Mouse (Mus musculus): ENCODE data around the gene Gm47969. TPM values are rescaled to one million over a fixed set of nuclear protein-coding genes. Genes with fewer than 3 reads are reported as not detected.

Gm47969 gene
- polyA plus RNA-seq (2015; fragmentation: Illumina TruSeq; extraction: RNeasy Lipid Tissue Mini Kit (QIAGEN cat#74804); ENCODE audit: insufficient read depth, low replicate concordance) = not detected

GRCm38 (mm10) chr1:83044882-83045427 lies at the start of gene Gm47969:
Gm47969 (plus strand) TSS chr1:83044932.

GRCm38 (mm10) chr1:83000306-83000705 lies 44.4 kb upstream of the Gm47969 start, which contains the start of gene Gm47959:
Gm47959 (plus strand) TSS chr1:83000548.

GRCm38 (mm10) chr1:83038109-83038672 lies 6.5 kb upstream of the Gm47969 start, which contains the start of gene Slc19a3:
Slc19a3 (minus strand) TSS chr1:83038448.

GRCm38 (mm10) chr1:83042380-83042779 lies 2.4 kb upstream of the Gm47969 start, which contains the start of gene Krtap28-10:
Krtap28-10 (minus strand) TSS chr1:83042480.

GRCm38 (mm10) chr1:83059278-83059677 lies 14.5 kb downstream of the Gm47969 start, which contains the start of gene A030005K14Rik:
A030005K14Rik (minus strand) TSS chr1:83059378.

GRCm38 (mm10) chr1:83060643-83061042 lies 15.9 kb downstream of the Gm47969 start, which contains the start of gene Krtap28-13:
Krtap28-13 (plus strand) TSS chr1:83060930.

Other genes starting within 250 kb of the Gm47969 start
- gene Agfg1, start 205.4 kb upstream of the Gm47969 start, polyA plus RNA-seq (2015; fragmentation: Illumina TruSeq; extraction: RNeasy Lipid Tissue Mini Kit (QIAGEN cat#74804); ENCODE audit: insufficient read depth, low replicate concordance) = 64.2 TPM
- 0.88 TPM for gene A030005L19Rik, start 131.6 kb upstream of the Gm47969 start, polyA plus RNA-seq (2015; fragmentation: Illumina TruSeq; extraction: RNeasy Lipid Tissue Mini Kit (QIAGEN cat#74804); ENCODE audit: insufficient read depth, low replicate concordance)
- not detected for gene A030014E15Rik, start 120.0 kb upstream of the Gm47969 start, polyA plus RNA-seq (2015; fragmentation: Illumina TruSeq; extraction: RNeasy Lipid Tissue Mini Kit (QIAGEN cat#74804); ENCODE audit: insufficient read depth, low replicate concordance)
- gene Gm6217, start 113.5 kb upstream of the Gm47969 start, polyA plus RNA-seq (2015; fragmentation: Illumina TruSeq; extraction: RNeasy Lipid Tissue Mini Kit (QIAGEN cat#74804); ENCODE audit: insufficient read depth, low replicate concordance) = not detected
- not detected for gene A030003K21Rik, start 101.5 kb upstream of the Gm47969 start, polyA plus RNA-seq (2015; fragmentation: Illumina TruSeq; extraction: RNeasy Lipid Tissue Mini Kit (QIAGEN cat#74804); ENCODE audit: insufficient read depth, low replicate concordance)
- not detected for gene Gm7544, start 88.9 kb upstream of the Gm47969 start, polyA plus RNA-seq (2015; fragmentation: Illumina TruSeq; extraction: RNeasy Lipid Tissue Mini Kit (QIAGEN cat#74804); ENCODE audit: insufficient read depth, low replicate concordance)
- not detected for gene Gm47955, start 84.6 kb upstream of the Gm47969 start, polyA plus RNA-seq (2015; fragmentation: Illumina TruSeq; extraction: RNeasy Lipid Tissue Mini Kit (QIAGEN cat#74804); ENCODE audit: insufficient read depth, low replicate concordance)
- not detected for gene Gm47959, start 44.4 kb upstream of the Gm47969 start, polyA plus RNA-seq (2015; fragmentation: Illumina TruSeq; extraction: RNeasy Lipid Tissue Mini Kit (QIAGEN cat#74804); ENCODE audit: insufficient read depth, low replicate concordance)
- gene Slc19a3, start 6.5 kb upstream of the Gm47969 start, polyA plus RNA-seq (2015; fragmentation: Illumina TruSeq; extraction: RNeasy Lipid Tissue Mini Kit (QIAGEN cat#74804); ENCODE audit: insufficient read depth, low replicate concordance) = 0.55 TPM
- gene Krtap28-10, start 2.5 kb upstream of the Gm47969 start, polyA plus RNA-seq (2015; fragmentation: Illumina TruSeq; extraction: RNeasy Lipid Tissue Mini Kit (QIAGEN cat#74804); ENCODE audit: insufficient read depth, low replicate concordance) = not detected
- not detected for gene A030005K14Rik, start 14.4 kb downstream of the Gm47969 start, polyA plus RNA-seq (2015; fragmentation: Illumina TruSeq; extraction: RNeasy Lipid Tissue Mini Kit (QIAGEN cat#74804); ENCODE audit: insufficient read depth, low replicate concordance)
- gene Krtap28-13, start 16.0 kb downstream of the Gm47969 start, polyA plus RNA-seq (2015; fragmentation: Illumina TruSeq; extraction: RNeasy Lipid Tissue Mini Kit (QIAGEN cat#74804); ENCODE audit: insufficient read depth, low replicate concordance) = not detected
- not detected for gene Ccl20, start 71.8 kb downstream of the Gm47969 start, polyA plus RNA-seq (2015; fragmentation: Illumina TruSeq; extraction: RNeasy Lipid Tissue Mini Kit (QIAGEN cat#74804); ENCODE audit: insufficient read depth, low replicate concordance)
- not detected for gene Daw1, start 114.8 kb downstream of the Gm47969 start, polyA plus RNA-seq (2015; fragmentation: Illumina TruSeq; extraction: RNeasy Lipid Tissue Mini Kit (QIAGEN cat#74804); ENCODE audit: insufficient read depth, low replicate concordance)